Mouse (Mus musculus): ENCODE measurements around the gene F12. TPM values are rescaled to one million over a fixed set of nuclear protein-coding genes. Genes with fewer than 3 reads are reported as not detected.

Gene F12
- polyA plus RNA-seq, 1 experiment from 2014 or later, result 5.6 TPM

DNA sequence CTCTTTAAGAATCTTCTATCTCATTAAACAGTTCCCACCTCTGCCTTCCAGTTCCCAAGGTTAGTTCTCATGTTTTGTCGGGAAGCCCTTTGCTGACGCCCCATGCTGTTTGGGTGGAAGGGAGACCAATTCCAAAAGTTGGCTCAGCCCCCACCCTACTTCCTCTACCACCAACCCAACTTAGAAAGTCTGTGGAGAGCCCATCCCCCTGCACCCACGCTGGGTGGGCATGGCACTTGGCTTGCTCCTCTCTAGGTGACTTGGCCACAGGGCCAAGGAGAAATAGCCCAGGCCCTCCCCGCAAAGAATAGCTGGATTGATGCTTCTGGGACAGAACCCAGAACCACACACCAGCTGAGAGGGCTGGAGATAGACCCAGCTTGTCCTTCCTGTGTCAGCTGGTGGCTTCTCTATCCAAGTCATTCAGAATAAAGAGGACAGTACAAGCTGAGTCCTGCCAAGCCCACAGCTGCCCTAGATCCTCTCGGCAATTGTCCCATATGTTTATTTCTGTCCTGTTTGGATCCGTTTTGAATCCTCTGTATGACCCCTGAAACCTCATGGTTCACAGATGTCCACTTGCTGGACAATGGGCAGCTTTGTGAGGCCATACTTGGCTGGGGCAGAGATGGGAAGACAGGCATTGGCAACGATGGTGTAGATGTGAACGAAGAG, 55.4 kb downstream of the F12 start:
- Histone ChIP-seq H3K9me3 (replicated peaks; ENCODE audit: control insufficient read depth, low read length) (no peaks in the 10 kb centered on the region), H3K27ac (ENCODE audit: low read length) (no peak overlapping the region), H3K9ac (ENCODE audit: low read length) (no peak overlapping the region), H3K4me3 (replicated peaks; ENCODE audit: low read length) (no peak overlapping the region), H3K4me2 (ENCODE audit: low read depth, low read length) (no peak overlapping the region), H3K27me3 (ENCODE audit: control insufficient read depth, insufficient read depth, low read length) (no peaks in the 10 kb centered on the region), H3K4me1 (ENCODE audit: control insufficient read depth, insufficient read depth, low read length) (peaks cover 3% of the 10 kb centered on the region; the same call in 1 of the 2 replicates), H3K36me3 (ENCODE audit: control insufficient read depth, insufficient read depth, low read length) (no peaks in the 10 kb centered on the region)
- WGBS, result 56% methylated on average over 8 of the region's 8 CpGs
- ATAC-seq (ENCODE audit: insufficient read depth, low FRiP score), result no peak

DNA sequence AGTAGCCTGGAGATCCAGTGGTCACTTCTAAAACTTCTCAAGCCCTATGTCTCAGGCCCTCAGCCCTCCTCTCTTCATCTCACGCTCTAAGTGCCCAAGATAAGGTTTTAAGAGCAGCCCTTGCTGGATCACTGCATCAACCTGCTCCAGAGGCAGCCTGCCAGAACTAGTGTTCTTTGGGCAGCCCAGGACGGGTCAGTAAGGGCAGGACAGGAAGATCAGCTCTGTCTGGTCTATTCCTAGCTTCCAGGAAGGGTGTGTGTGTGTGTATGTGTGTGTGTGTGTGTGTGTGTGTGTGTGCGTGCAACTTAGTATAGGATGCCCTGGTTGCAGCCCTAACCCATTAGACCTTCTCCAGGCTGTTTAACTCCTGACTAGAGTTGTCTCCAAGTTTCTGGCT, 56.4 kb downstream of the F12 start:
- no peaks in the 10 kb centered on the region for H3K36me3 ChIP-seq (ENCODE audit: control insufficient read depth, insufficient read depth, low read length)
- no peak overlapping the region for H3K9ac ChIP-seq (ENCODE audit: low read length)
- no peak for ATAC-seq (ENCODE audit: insufficient read depth, low FRiP score)
- no peak overlapping the region for H3K4me2 ChIP-seq (ENCODE audit: low read depth, low read length)
- H3K27ac ChIP-seq (ENCODE audit: low read length), result no peak overlapping the region
- no peaks in the 10 kb centered on the region for H3K27me3 ChIP-seq (ENCODE audit: control insufficient read depth, insufficient read depth, low read length)
- H3K4me3 ChIP-seq (replicated peaks; ENCODE audit: low read length), result peak overlapping the region; percentile 20; the same call in 1 of the 2 replicates
- no peaks in the 10 kb centered on the region for H3K9me3 ChIP-seq (replicated peaks; ENCODE audit: control insufficient read depth, low read length)
- peaks cover 3% of the 10 kb centered on the region; the same call in 1 of the 2 replicates for H3K4me1 ChIP-seq (ENCODE audit: control insufficient read depth, insufficient read depth, low read length)
- WGBS, result 56% methylated on average over 3 of the region's 3 CpGs

DNA sequence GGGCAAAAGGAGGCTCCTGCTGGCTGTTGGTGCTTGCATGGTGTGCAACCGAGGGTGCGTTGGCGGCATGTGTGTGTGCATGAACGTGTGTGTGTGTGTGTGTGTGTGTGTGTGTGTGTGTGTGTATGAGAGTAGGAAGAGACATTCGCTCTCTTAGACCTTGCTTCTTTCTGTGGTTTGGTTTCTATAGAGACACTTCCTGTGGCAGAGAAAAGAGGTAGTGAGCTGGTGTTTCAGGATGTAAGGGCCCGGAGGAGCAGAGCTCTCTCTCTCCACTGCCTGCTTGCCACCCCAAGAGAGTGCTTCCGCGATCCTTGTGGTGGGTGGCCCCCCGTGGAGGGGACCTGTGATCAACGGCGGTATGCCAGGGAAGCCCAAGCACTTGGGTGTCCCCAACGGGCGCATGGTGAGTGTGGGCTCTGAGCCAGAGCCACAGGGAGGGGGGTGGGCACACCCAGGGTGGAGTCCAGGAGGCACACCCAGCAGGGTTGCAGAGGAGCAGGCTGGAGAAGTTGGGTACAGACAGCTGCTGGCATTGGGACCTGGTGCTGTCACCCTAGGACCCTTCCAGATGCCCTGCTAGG, 57.0 kb downstream of the F12 start, which contains the start of gene Rgs14:
Rgs14 (plus strand) TSS at position 202 of the 584 bp plus-strand sequence.
- H3K4me3 ChIP-seq (replicated peaks; ENCODE audit: low read length), result peak within 1 kb of the TSS; percentile 20
- H3K4me2 ChIP-seq (ENCODE audit: low read depth, low read length), result no peak within 1 kb of the TSS
- no peak for ATAC-seq (ENCODE audit: insufficient read depth, low FRiP score)
- H3K9ac ChIP-seq (ENCODE audit: low read length), result peak within 1 kb of the TSS; percentile 37; the same call in 1 of the 2 replicates
- H3K9me3 ChIP-seq (replicated peaks; ENCODE audit: control insufficient read depth, low read length), result no peaks in the 10 kb centered on the region
- H3K36me3 ChIP-seq (ENCODE audit: control insufficient read depth, insufficient read depth, low read length), result no peaks in the 10 kb centered on the region
- H3K27me3 ChIP-seq (ENCODE audit: control insufficient read depth, insufficient read depth, low read length), result no peaks in the 10 kb centered on the region
- no peak within 1 kb of the TSS; the same call in 1 of the 2 replicates for H3K27ac ChIP-seq (ENCODE audit: low read length)
- peaks cover 3% of the 10 kb centered on the region; the same call in 1 of the 2 replicates for H3K4me1 ChIP-seq (ENCODE audit: control insufficient read depth, insufficient read depth, low read length)
- 51% methylated on average over 13 of the region's 13 CpGs for WGBS

DNA sequence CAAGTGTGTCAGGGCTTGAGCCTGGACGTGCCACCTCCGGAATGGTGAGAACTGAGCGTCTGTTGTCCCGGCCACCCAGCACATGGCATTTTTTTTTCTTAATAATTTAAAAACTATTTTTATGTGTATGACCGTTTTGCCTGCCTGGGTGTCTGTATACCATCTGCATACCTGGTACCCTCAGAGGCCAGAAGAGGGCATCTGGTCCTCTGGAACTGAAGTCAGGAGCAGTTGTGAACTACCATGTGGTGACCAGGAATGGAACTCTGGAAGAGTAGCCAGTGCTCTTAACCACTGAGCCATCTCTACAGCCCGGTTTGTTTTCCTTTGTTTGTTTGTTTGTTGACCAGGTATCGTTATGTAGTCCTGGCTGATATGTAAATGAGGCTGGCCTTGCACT, 58.2 kb downstream of the F12 start:
- H3K36me3 ChIP-seq (ENCODE audit: control insufficient read depth, insufficient read depth, low read length), result no peaks in the 10 kb centered on the region
- no peak overlapping the region for H3K9ac ChIP-seq (ENCODE audit: low read length)
- H3K4me3 ChIP-seq (replicated peaks; ENCODE audit: low read length), result no peak overlapping the region
- no peak overlapping the region for H3K27ac ChIP-seq (ENCODE audit: low read length)
- H3K27me3 ChIP-seq (ENCODE audit: control insufficient read depth, insufficient read depth, low read length), result no peaks in the 10 kb centered on the region
- 67% methylated on average over 7 of the region's 7 CpGs for WGBS
- no peaks in the 10 kb centered on the region for H3K9me3 ChIP-seq (replicated peaks; ENCODE audit: control insufficient read depth, low read length)
- no peak for ATAC-seq (ENCODE audit: insufficient read depth, low FRiP score)
- peaks cover 3% of the 10 kb centered on the region; the same call in 1 of the 2 replicates for H3K4me1 ChIP-seq (ENCODE audit: control insufficient read depth, insufficient read depth, low read length)
- H3K4me2 ChIP-seq (ENCODE audit: low read depth, low read length), result no peak overlapping the region

Small RNAs within 50 kb of the gene (microRNA-seq; reads per million reads assigned to microRNA genes)
- gene Mir6943, result not detected

Other genes with a start within 250 kb of the F12 start
- 37.9 and 44.6 TPM in 2 replicates for gene Nsd1, start 217.0 kb downstream of the F12 start, polyA plus RNA-seq (2015; fragmentation: Nextera tagmentation; extraction: Ambion mirVana)
- gene Prelid1, start 106.3 kb downstream of the F12 start, polyA plus RNA-seq (2015; fragmentation: Nextera tagmentation; extraction: Ambion mirVana), result 444 and 484 TPM in 2 replicates
- gene Rab24, start 104.8 kb downstream of the F12 start, polyA plus RNA-seq (2015; fragmentation: Nextera tagmentation; extraction: Ambion mirVana), result 76.2 and 79.2 TPM in 2 replicates
- gene Mxd3, start 97.0 kb downstream of the F12 start, polyA plus RNA-seq (2015; fragmentation: Nextera tagmentation; extraction: Ambion mirVana), result 31.8 and 35.5 TPM in 2 replicates
- 112 and 113 TPM in 2 replicates for gene Lman2, start 64.0 kb downstream of the F12 start, polyA plus RNA-seq (2015; fragmentation: Nextera tagmentation; extraction: Ambion mirVana)
- 1.00 and 1.6 TPM in 2 replicates for gene Rgs14, start 57.1 kb downstream of the F12 start, polyA plus RNA-seq (2015; fragmentation: Nextera tagmentation; extraction: Ambion mirVana)
- 0.14 and 0.17 TPM in 2 replicates for gene Slc34a1, start 28.6 kb downstream of the F12 start, polyA plus RNA-seq (2015; fragmentation: Nextera tagmentation; extraction: Ambion mirVana)
- gene Pfn3, start 11.6 kb downstream of the F12 start, polyA plus RNA-seq (2015; fragmentation: Nextera tagmentation; extraction: Ambion mirVana), result not detected in 2 replicates
- gene Grk6, start 18.3 kb upstream of the F12 start, polyA plus RNA-seq (2015; fragmentation: Nextera tagmentation; extraction: Ambion mirVana), result 14.6 TPM in 2 replicates
- 0.22 and 0.26 TPM in 2 replicates for gene Prr7, start 37.5 kb upstream of the F12 start, polyA plus RNA-seq (2015; fragmentation: Nextera tagmentation; extraction: Ambion mirVana)
- 111 and 113 TPM in 2 replicates for gene Dbn1, start 61.3 kb upstream of the F12 start, polyA plus RNA-seq (2015; fragmentation: Nextera tagmentation; extraction: Ambion mirVana)
- 240 and 243 TPM in 2 replicates for gene Pdlim7, start 86.9 kb upstream of the F12 start, polyA plus RNA-seq (2015; fragmentation: Nextera tagmentation; extraction: Ambion mirVana)
- 4.7 and 4.9 TPM in 2 replicates for gene Dok3, start 102.5 kb upstream of the F12 start, polyA plus RNA-seq (2015; fragmentation: Nextera tagmentation; extraction: Ambion mirVana)
- 52.5 and 53.4 TPM in 2 replicates for gene Ddx41, start 109.9 kb upstream of the F12 start, polyA plus RNA-seq (2015; fragmentation: Nextera tagmentation; extraction: Ambion mirVana)
- gene Fam193b, start 144.3 kb upstream of the F12 start, polyA plus RNA-seq (2015; fragmentation: Nextera tagmentation; extraction: Ambion mirVana), result 26.1 and 30.1 TPM in 2 replicates
- gene Tmed9, start 146.9 kb upstream of the F12 start, polyA plus RNA-seq (2015; fragmentation: Nextera tagmentation; extraction: Ambion mirVana), result 162 and 167 TPM in 2 replicates
- gene B4galt7, start 173.1 kb upstream of the F12 start, polyA plus RNA-seq (2015; fragmentation: Nextera tagmentation; extraction: Ambion mirVana), result 20.5 and 24.5 TPM in 2 replicates
- 44.3 and 52.8 TPM in 2 replicates for gene Caml, start 196.2 kb upstream of the F12 start, polyA plus RNA-seq (2015; fragmentation: Nextera tagmentation; extraction: Ambion mirVana)
- 31.2 and 32.5 TPM in 2 replicates for gene Ddx46, start 208.2 kb upstream of the F12 start, polyA plus RNA-seq (2015; fragmentation: Nextera tagmentation; extraction: Ambion mirVana)

All from stomach, embryonic 16.5 days (tissue).